Mouse (Mus musculus): ENCODE data around the gene Btbd17. TPM values are rescaled to one million over a fixed set of nuclear protein-coding genes. Genes with fewer than 3 reads are reported as not detected.

Gene Btbd17
- polyA plus RNA-seq, 2 experiments: not detected

DNA sequence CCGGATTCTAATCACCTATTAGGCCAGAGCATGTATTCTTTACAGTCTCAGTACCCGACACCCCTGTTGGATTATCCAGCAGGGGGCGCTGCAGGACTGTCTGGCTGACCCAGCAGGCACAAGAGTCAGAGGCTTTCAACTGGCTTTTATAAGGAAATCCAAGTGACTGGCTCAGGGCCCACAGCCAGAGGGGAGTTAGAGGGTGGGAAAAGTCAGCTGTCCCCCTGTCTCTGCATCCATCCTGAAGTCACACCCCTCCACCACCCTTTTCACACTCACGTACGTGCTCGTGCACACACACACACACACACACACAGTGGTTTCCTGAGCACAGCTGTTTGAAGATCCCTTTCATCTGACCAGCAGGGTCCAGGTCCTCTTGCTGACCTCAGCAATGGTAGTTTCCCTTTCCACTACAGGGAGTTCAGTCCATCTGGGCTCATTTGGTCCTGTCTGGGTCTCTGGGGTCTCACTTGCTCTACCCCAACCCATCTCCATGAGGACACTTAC is 17.0 kb upstream of the Btbd17 start:
- peak; percentile 49; the same call in 1 of the 2 replicates for ATAC-seq (ENCODE audit: insufficient read depth)
- no peak overlapping the region for H3K4me2 ChIP-seq (ENCODE audit: low read depth)
- H3K4me3 ChIP-seq (ENCODE audit: insufficient read depth in 1 of 2, low read depth in 2 of 2, low read length in 2 of 2): no peak overlapping the region
- no peak overlapping the region for H3K9ac ChIP-seq (replicated peaks)
- peak; percentile 44 to 49 (median 47) for DNase-seq (ENCODE audit: low read depth in 3 of 3, low spot score in 3 of 3)
- no peaks in the 10 kb centered on the region for H3K27me3 ChIP-seq (ENCODE audit: control insufficient read depth, insufficient read depth, low read length)
- H3K4me1 ChIP-seq (replicated peaks; ENCODE audit: control insufficient read depth in 2 of 2, insufficient read depth in 2 of 2, low read length in 1 of 2): peaks cover 0 to 2% of the 10 kb centered on the region in 2 experiments; a peak in 1 of 4 replicates
- no peaks in the 10 kb centered on the region for H3K36me3 ChIP-seq (replicated peaks; ENCODE audit: control insufficient read depth, insufficient read depth, low read depth)
- TF ChIP-seq EP300 (IDR thresholded peaks at IDR 0.05; ENCODE audit: low read depth): no peak
- TF ChIP-seq CTCF (IDR thresholded peaks at IDR 0.05; ENCODE audit: low read depth): peak; percentile 90
- H3K27ac ChIP-seq: no peak overlapping the region
- no peaks in the 10 kb centered on the region for H3K9me3 ChIP-seq (ENCODE audit: control insufficient read depth, low read length)
- 14% methylated on average over 6 of the region's 6 CpGs for WGBS (ENCODE audit: insufficient replicate concordance)

DNA sequence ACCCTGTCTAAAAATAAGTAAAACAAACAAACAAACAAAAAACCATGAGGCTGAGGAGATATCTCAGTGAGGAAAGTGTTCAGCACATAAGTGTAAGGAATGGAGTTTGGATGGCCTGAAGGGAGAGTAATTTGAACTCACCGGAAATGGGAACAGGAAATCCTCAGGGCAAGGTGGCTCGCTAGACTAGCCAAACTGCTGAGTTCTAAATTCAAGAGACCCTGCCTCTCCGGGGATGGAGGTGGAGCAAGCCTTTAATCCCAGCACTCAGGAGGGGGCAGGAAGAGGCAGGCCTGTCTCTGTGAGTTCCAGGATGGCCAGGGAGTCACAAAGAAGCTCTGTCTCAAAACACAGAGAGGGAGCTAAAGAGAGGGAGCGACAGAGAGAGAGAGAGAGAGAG is 14.6 kb upstream of the Btbd17 start:
- Histone ChIP-seq H3K4me1 (replicated peaks; ENCODE audit: control insufficient read depth in 2 of 2, insufficient read depth in 2 of 2, low read length in 1 of 2) (peaks cover 0 to 2% of the 10 kb centered on the region in 2 experiments; a peak in 1 of 4 replicates), H3K4me3 (ENCODE audit: insufficient read depth in 1 of 2, low read depth in 2 of 2, low read length in 2 of 2) (no peak overlapping the region), H3K9ac (replicated peaks) (no peak overlapping the region), H3K27ac (no peak overlapping the region), H3K27me3 (ENCODE audit: control insufficient read depth, insufficient read depth, low read length) (no peaks in the 10 kb centered on the region), H3K9me3 (ENCODE audit: control insufficient read depth, low read length) (no peaks in the 10 kb centered on the region), H3K36me3 (replicated peaks; ENCODE audit: control insufficient read depth, insufficient read depth, low read depth) (no peaks in the 10 kb centered on the region), H3K4me2 (ENCODE audit: low read depth) (no peak overlapping the region)
- ATAC-seq (ENCODE audit: insufficient read depth) (no peak), DNase-seq (ENCODE audit: low read depth in 3 of 3, low spot score in 3 of 3) (no peak)
- 23% methylated on average over 4 of the region's 4 CpGs for WGBS (ENCODE audit: insufficient replicate concordance)
- no peak for TF ChIP-seq EP300 (IDR thresholded peaks at IDR 0.05; ENCODE audit: low read depth)
- TF ChIP-seq CTCF (IDR thresholded peaks at IDR 0.05; ENCODE audit: low read depth): no peak

DNA sequence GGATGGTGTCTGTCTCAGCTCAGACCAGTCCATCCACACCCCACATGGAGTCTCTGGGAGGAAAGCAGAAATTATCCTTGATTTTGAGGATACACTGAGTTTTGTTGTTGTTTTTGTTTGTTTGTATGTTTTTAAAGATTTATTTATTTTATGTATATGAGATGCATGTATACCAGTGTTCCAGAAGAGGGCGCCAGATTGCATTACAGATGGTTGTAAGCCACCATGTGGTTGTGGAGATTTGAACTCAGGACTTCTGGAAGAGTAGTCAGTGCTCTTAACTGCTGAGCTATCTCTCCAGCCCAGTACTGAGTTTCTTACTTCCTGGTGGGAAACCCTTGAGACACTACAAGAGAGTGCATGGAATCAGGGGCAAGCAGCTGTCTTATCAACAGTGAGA is 13.6 kb upstream of the Btbd17 start:
- Histone ChIP-seq H3K4me1 (replicated peaks; ENCODE audit: control insufficient read depth in 2 of 2, insufficient read depth in 2 of 2, low read length in 1 of 2) (peaks cover 0 to 2% of the 10 kb centered on the region in 2 experiments; a peak in 1 of 4 replicates), H3K36me3 (replicated peaks; ENCODE audit: control insufficient read depth, insufficient read depth, low read depth) (no peaks in the 10 kb centered on the region), H3K27me3 (ENCODE audit: control insufficient read depth, insufficient read depth, low read length) (no peaks in the 10 kb centered on the region), H3K9me3 (ENCODE audit: control insufficient read depth, low read length) (no peaks in the 10 kb centered on the region), H3K4me3 (ENCODE audit: insufficient read depth in 1 of 2, low read depth in 2 of 2, low read length in 2 of 2) (no peak overlapping the region), H3K9ac (replicated peaks) (no peak overlapping the region), H3K4me2 (ENCODE audit: low read depth) (no peak overlapping the region), H3K27ac (no peak overlapping the region)
- TF ChIP-seq CTCF (IDR thresholded peaks at IDR 0.05; ENCODE audit: low read depth) (peak; percentile 38), EP300 (IDR thresholded peaks at IDR 0.05; ENCODE audit: low read depth) (no peak)
- no peak for DNase-seq (ENCODE audit: low read depth in 3 of 3, low spot score in 3 of 3)
- ATAC-seq (ENCODE audit: insufficient read depth): no peak
- WGBS (ENCODE audit: insufficient replicate concordance): 28% methylated on average over 1 of the region's 1 CpGs

DNA sequence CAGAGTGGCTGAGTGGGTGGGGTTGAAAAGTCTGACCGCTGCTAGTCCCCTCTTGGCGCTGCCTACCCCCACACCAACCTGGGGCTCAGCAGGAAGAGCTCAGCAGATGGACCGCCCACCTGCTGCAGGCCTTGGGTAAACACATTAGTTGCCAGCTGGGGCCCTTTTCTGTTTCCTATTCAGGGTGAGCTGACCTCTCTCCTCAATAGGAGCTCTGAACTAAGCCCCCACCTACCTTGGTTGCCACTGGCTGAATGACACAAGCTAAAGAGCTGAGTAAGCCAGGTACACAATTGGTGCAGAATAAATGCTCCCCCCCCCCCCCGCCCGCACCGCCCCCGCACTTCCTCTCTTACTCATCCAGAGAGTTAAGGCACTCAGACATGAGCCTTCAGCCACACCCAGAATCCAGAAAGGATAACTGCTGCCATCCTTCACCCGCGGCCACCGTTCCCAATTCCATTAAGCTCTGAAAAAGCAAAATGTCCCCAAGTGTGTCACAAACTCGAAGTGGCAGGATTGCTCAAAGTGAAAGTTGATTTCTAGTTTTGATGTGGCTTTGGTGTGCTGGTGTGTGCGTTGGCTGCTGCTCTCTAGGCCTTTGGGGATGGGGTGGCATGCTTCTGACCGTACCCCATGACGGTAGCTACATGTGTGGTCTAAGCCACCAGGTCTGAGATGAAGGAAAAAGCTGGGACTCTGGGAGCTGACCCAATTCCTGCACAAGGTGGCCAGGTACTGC is 12.1 kb upstream of the Btbd17 start:
- Histone ChIP-seq H3K4me1 (replicated peaks; ENCODE audit: control insufficient read depth in 2 of 2, insufficient read depth in 2 of 2, low read length in 1 of 2) (peaks cover 0 to 1% of the 10 kb centered on the region in 2 experiments; a peak in 1 of 4 replicates), H3K36me3 (replicated peaks; ENCODE audit: control insufficient read depth, insufficient read depth, low read depth) (no peaks in the 10 kb centered on the region), H3K9ac (replicated peaks) (no peak overlapping the region), H3K27ac (no peak overlapping the region), H3K27me3 (ENCODE audit: control insufficient read depth, insufficient read depth, low read length) (no peaks in the 10 kb centered on the region), H3K9me3 (ENCODE audit: control insufficient read depth, low read length) (no peaks in the 10 kb centered on the region), H3K4me3 (ENCODE audit: insufficient read depth in 1 of 2, low read depth in 2 of 2, low read length in 2 of 2) (no peak overlapping the region), H3K4me2 (ENCODE audit: low read depth) (no peak overlapping the region)
- ATAC-seq (ENCODE audit: insufficient read depth): no peak
- no peak for TF ChIP-seq CTCF (IDR thresholded peaks at IDR 0.05; ENCODE audit: low read depth)
- no peak for TF ChIP-seq EP300 (IDR thresholded peaks at IDR 0.05; ENCODE audit: low read depth)
- no peak for DNase-seq (ENCODE audit: low read depth in 3 of 3, low spot score in 3 of 3)
- WGBS (ENCODE audit: insufficient replicate concordance): 31% methylated on average over 14 of the region's 14 CpGs

DNA sequence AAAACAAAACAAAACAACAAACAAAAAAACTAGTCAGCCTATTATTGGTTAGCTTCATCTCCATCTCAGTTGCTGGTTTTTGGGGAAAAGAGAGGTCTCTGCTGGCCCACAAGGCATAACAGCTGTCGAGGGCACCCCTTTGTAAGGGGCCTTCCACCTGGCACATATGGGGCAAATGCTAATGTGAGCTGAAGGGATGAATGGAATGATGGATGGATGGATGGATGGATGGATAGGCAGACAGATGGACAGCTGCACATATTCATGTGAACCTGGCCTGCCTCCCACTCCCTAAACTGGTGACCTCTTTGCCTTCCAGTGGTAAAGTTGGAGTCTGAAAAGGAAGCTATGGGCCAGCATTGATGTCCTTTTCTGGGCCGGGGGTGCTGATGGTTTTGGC is 11.3 kb upstream of the Btbd17 start:
- ATAC-seq (ENCODE audit: insufficient read depth) (no peak), DNase-seq (ENCODE audit: low read depth in 3 of 3, low spot score in 3 of 3) (no peak)
- Histone ChIP-seq H3K9ac (replicated peaks) (no peak overlapping the region), H3K9me3 (ENCODE audit: control insufficient read depth, low read length) (no peaks in the 10 kb centered on the region), H3K36me3 (replicated peaks; ENCODE audit: control insufficient read depth, insufficient read depth, low read depth) (no peaks in the 10 kb centered on the region), H3K27ac (no peak overlapping the region), H3K4me2 (ENCODE audit: low read depth) (no peak overlapping the region), H3K27me3 (ENCODE audit: control insufficient read depth, insufficient read depth, low read length) (no peaks in the 10 kb centered on the region), H3K4me1 (replicated peaks; ENCODE audit: control insufficient read depth in 2 of 2, insufficient read depth in 2 of 2, low read length in 1 of 2) (no peaks in the 10 kb centered on the region; a peak in 1 of 4 replicates), H3K4me3 (ENCODE audit: insufficient read depth in 1 of 2, low read depth in 2 of 2, low read length in 2 of 2) (no peak overlapping the region)
- 43% methylated on average over 2 of the region's 2 CpGs for WGBS (ENCODE audit: insufficient replicate concordance)
- no peak for TF ChIP-seq EP300 (IDR thresholded peaks at IDR 0.05; ENCODE audit: low read depth)
- no peak for TF ChIP-seq CTCF (IDR thresholded peaks at IDR 0.05; ENCODE audit: low read depth)
